Mouse (Mus musculus) megakaryocyte, embryonic 14.5 days (primary cell): Measurements from ENCODE around the gene Hk2.

ENCODE experiments used
- FLI1 ChIP-seq: IDR thresholded peaks from 2 replicates; pipeline ENCODE4 v1.6.1; 2012; ENCODE audit warnings: low read length, inconsistent platforms, mixed read lengths
- GATA1 ChIP-seq: IDR thresholded peaks from 3 replicates; pipeline ENCODE4 v1.6.1; 2012; ENCODE audit warnings: mixed read lengths, low read length, inconsistent platforms, borderline replicate concordance

GRCm38 (mm10) chr6:82759241-82759640, 15.0 kb downstream of the Hk2 start:
- no peak for TF ChIP-seq GATA1
- TF ChIP-seq FLI1 = no peak
